Mouse (Mus musculus): Measurements from ENCODE around the gene Isg15. TPM values are rescaled to one million over a fixed set of nuclear protein-coding genes. Genes with fewer than 3 reads are reported as not detected.

Isg15 gene
- polyA plus RNA-seq, 1 experiment from 2014 or later = 1.8 TPM

- H3K36me3 ChIP-seq (ENCODE audit: control insufficient read depth, insufficient read depth, low read length) = peaks cover 3% of the 10 kb centered on the region; the same call in 1 of the 2 replicates
- no peak overlapping the region for H3K4me2 ChIP-seq (ENCODE audit: low read length)
- H3K9ac ChIP-seq (ENCODE audit: low read depth, low read length) = no peak overlapping the region
- H3K4me3 ChIP-seq (ENCODE audit: low read length) = no peak overlapping the region
- 53% methylated on average over 5 of the region's 5 CpGs for WGBS
- ATAC-seq = no peak
- H3K4me1 ChIP-seq (ENCODE audit: control insufficient read depth, insufficient read depth, low read depth, low read length) = peaks cover 42% of the 10 kb centered on the region
- no peaks in the 10 kb centered on the region for H3K27me3 ChIP-seq (replicated peaks; ENCODE audit: control insufficient read depth, insufficient read depth, low read length)
- H3K9me3 ChIP-seq (ENCODE audit: control insufficient read depth, low read length) = no peaks in the 10 kb centered on the region
- H3K27ac ChIP-seq (ENCODE audit: low read depth, low read length) = no peak overlapping the region
Measured at GRCm38 (mm10) chr4:156193906-156194305, 6.7 kb downstream of the Isg15 start.

DNA sequence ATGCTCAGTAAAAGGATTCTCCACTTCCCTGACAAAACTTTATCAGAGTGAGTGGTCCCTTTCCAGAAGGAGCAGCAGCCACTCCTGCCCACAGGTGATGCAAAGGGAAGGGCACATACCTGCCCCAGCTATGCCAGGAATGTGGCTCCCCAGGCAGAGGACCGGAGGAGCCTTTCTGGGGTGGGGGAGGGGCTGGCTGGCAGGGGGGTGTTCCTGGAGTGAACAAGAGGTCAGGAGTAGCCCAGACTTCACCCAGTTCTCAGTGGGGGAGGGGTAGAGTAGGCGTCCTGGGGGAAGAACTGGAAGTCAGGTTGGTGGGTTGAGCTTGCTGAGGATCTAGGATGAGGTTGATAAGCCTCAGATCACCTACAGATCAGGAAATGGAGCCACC is 7.4 kb downstream of the Isg15 start:
- Histone ChIP-seq H3K9me3 (ENCODE audit: control insufficient read depth, low read length) (no peaks in the 10 kb centered on the region), H3K36me3 (ENCODE audit: control insufficient read depth, insufficient read depth, low read length) (peaks cover 3% of the 10 kb centered on the region; the same call in 1 of the 2 replicates), H3K4me1 (ENCODE audit: control insufficient read depth, insufficient read depth, low read depth, low read length) (peaks cover 50% of the 10 kb centered on the region), H3K9ac (ENCODE audit: low read depth, low read length) (no peak overlapping the region), H3K4me3 (ENCODE audit: low read length) (no peak overlapping the region), H3K27ac (ENCODE audit: low read depth, low read length) (no peak overlapping the region), H3K4me2 (ENCODE audit: low read length) (no peak overlapping the region), H3K27me3 (replicated peaks; ENCODE audit: control insufficient read depth, insufficient read depth, low read length) (no peaks in the 10 kb centered on the region)
- ATAC-seq = no peak
- WGBS = 16% methylated on average over 2 of the region's 2 CpGs

DNA sequence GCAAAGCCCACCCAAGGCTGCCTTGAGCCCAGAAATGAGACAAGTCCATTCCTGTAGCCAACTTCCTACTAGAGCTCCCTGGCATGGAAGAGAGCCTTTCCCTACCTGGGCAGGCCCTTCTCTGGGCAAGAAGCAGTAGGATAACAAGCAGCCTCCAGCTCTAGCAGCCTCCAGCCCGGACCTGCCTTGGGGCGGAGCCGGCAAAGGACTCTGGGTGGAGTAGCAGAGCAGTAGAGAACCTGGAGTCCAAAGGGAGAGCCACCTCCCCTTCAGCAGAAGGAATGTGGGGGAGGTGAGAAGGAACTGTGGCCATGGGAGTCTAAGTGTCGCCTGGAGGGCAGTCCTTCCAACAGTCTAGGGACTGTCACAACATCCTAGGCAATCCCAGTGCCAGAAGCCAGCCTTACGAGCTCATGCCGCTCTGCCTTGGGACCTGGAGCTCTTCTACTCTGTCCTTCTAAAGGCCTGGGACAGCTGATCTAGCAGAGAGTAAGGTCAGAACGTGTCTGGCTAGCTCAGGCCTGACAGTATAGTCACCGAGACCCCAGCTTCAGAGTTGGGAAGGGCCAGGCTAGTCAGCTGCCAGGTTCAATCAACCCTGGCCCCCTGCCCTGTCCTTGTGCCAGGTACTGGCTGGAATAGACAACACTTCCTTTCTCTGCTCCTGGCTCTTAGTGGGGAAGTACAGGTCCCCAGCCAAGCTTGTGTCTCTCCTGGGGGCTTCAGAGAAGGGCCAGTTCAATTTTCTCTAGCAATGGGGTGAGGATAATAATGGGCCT is 8.0 kb downstream of the Isg15 start:
- H3K9ac ChIP-seq (ENCODE audit: low read depth, low read length) = peak overlapping the region; percentile 25
- peak; percentile 38; the same call in 1 of the 2 replicates for ATAC-seq
- no peak overlapping the region for H3K4me3 ChIP-seq (ENCODE audit: low read length)
- 50% methylated on average over 8 of the region's 8 CpGs for WGBS
- peaks cover 54% of the 10 kb centered on the region for H3K4me1 ChIP-seq (ENCODE audit: control insufficient read depth, insufficient read depth, low read depth, low read length)
- H3K27ac ChIP-seq (ENCODE audit: low read depth, low read length) = peak overlapping the region; percentile 60
- no peaks in the 10 kb centered on the region for H3K27me3 ChIP-seq (replicated peaks; ENCODE audit: control insufficient read depth, insufficient read depth, low read length)
- H3K9me3 ChIP-seq (ENCODE audit: control insufficient read depth, low read length) = no peaks in the 10 kb centered on the region
- peaks cover 3% of the 10 kb centered on the region; the same call in 1 of the 2 replicates for H3K36me3 ChIP-seq (ENCODE audit: control insufficient read depth, insufficient read depth, low read length)
- H3K4me2 ChIP-seq (ENCODE audit: low read length) = peak overlapping the region; percentile 2

- peak overlapping the region; percentile 30; the same call in 1 of the 2 replicates for H3K9ac ChIP-seq (ENCODE audit: low read depth, low read length)
- peak; percentile 21 for ATAC-seq
Measured at GRCm38 (mm10) chr4:156188811-156189323, 11.8 kb downstream of the Isg15 start.

DNA sequence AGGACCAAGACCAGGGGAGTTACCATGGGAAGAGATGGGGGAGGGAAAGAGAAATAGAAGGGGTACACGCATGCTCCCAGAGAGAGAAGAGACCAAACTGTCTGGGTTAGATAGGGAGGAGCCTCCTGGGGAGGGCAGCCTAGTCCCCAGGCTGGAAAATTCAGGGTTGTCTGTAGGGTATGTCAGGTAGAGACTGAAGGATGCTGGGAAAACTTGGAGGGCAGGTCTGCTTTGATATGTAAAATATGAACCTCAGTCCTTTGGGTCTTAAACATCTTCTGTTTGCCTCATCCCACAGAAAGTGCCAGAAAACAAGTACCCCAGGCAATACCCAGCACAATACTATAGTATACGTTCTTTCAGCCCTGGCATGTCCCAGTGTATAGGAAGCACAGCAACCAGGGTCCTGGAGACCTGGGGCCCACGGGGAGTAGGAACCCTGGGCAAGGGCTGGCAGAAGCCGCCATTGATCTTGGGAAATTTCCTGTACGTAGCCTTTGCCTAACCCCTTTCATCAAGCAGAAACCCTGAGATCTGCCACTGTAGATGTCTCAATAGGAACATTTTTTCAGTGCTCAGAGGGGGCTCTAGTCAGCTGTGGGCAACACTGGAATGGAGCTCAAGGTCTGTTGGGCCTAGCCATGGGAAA is 12.3 kb downstream of the Isg15 start:
- H3K27me3 ChIP-seq (replicated peaks; ENCODE audit: control insufficient read depth, insufficient read depth, low read length) = no peaks in the 10 kb centered on the region
- ATAC-seq = no peak
- no peak overlapping the region; the same call in 1 of the 2 replicates for H3K4me2 ChIP-seq (ENCODE audit: low read length)
- no peak overlapping the region for H3K4me3 ChIP-seq (ENCODE audit: low read length)
- peak overlapping the region; percentile 51 for H3K27ac ChIP-seq (ENCODE audit: low read depth, low read length)
- peaks cover 3% of the 10 kb centered on the region; the same call in 1 of the 2 replicates for H3K36me3 ChIP-seq (ENCODE audit: control insufficient read depth, insufficient read depth, low read length)
- 31% methylated on average over 5 of the region's 5 CpGs for whole genome bisulfite sequencing
- peak overlapping the region; percentile 3; the same call in 1 of the 2 replicates for H3K9ac ChIP-seq (ENCODE audit: low read depth, low read length)
- peaks cover 69% of the 10 kb centered on the region for H3K4me1 ChIP-seq (ENCODE audit: control insufficient read depth, insufficient read depth, low read depth, low read length)
- no peaks in the 10 kb centered on the region for H3K9me3 ChIP-seq (ENCODE audit: control insufficient read depth, low read length)

More at GRCm38 (mm10) chr4:156188811-156189323, 11.8 kb downstream of the Isg15 start:
- H3K4me2 ChIP-seq (ENCODE audit: low read length) = peak overlapping the region; percentile 30
- 8% methylated on average over 6 of the region's 6 CpGs for WGBS
- H3K27ac ChIP-seq (ENCODE audit: low read depth, low read length) = peak overlapping the region; percentile 51
- no peak overlapping the region for H3K4me3 ChIP-seq (ENCODE audit: low read length)
- peaks cover 70% of the 10 kb centered on the region for H3K4me1 ChIP-seq (ENCODE audit: control insufficient read depth, insufficient read depth, low read depth, low read length)
- H3K27me3 ChIP-seq (replicated peaks; ENCODE audit: control insufficient read depth, insufficient read depth, low read length) = no peaks in the 10 kb centered on the region
- H3K36me3 ChIP-seq (ENCODE audit: control insufficient read depth, insufficient read depth, low read length) = peaks cover 3% of the 10 kb centered on the region; the same call in 1 of the 2 replicates
- no peaks in the 10 kb centered on the region for H3K9me3 ChIP-seq (ENCODE audit: control insufficient read depth, low read length)

- ATAC-seq = peak; percentile 47
- peak overlapping the region; percentile 83 for H3K9ac ChIP-seq (ENCODE audit: low read depth, low read length)
- no peaks in the 10 kb centered on the region for H3K9me3 ChIP-seq (ENCODE audit: control insufficient read depth, low read length)
- peaks cover 80% of the 10 kb centered on the region for H3K4me1 ChIP-seq (ENCODE audit: control insufficient read depth, insufficient read depth, low read depth, low read length)
- H3K27me3 ChIP-seq (replicated peaks; ENCODE audit: control insufficient read depth, insufficient read depth, low read length) = no peaks in the 10 kb centered on the region
- H3K4me2 ChIP-seq (ENCODE audit: low read length) = peak overlapping the region; percentile 71
- H3K36me3 ChIP-seq (ENCODE audit: control insufficient read depth, insufficient read depth, low read length) = peaks cover 3% of the 10 kb centered on the region; the same call in 1 of the 2 replicates
- 1% methylated on average over 31 of the region's 31 CpGs for WGBS
- H3K27ac ChIP-seq (ENCODE audit: low read depth, low read length) = peak overlapping the region; percentile 90
- H3K4me3 ChIP-seq (ENCODE audit: low read length) = peak overlapping the region; percentile 50
Measured at GRCm38 (mm10) chr4:156185950-156186850, 14.4 kb downstream of the Isg15 start.

GRCm38 (mm10) chr4:156185456-156185949 is 15.1 kb downstream of the Isg15 start:
- peak overlapping the region; percentile 71 for H3K4me2 ChIP-seq (ENCODE audit: low read length)
- H3K4me1 ChIP-seq (ENCODE audit: control insufficient read depth, insufficient read depth, low read depth, low read length) = peaks cover 80% of the 10 kb centered on the region
- H3K9ac ChIP-seq (ENCODE audit: low read depth, low read length) = peak overlapping the region; percentile 83
- 35% methylated on average over 13 of the region's 13 CpGs for WGBS
- H3K27ac ChIP-seq (ENCODE audit: low read depth, low read length) = peak overlapping the region; percentile 90
- peak overlapping the region; percentile 50 for H3K4me3 ChIP-seq (ENCODE audit: low read length)
- peak; percentile 13 for ATAC-seq
- H3K27me3 ChIP-seq (replicated peaks; ENCODE audit: control insufficient read depth, insufficient read depth, low read length) = no peaks in the 10 kb centered on the region
- H3K9me3 ChIP-seq (ENCODE audit: control insufficient read depth, low read length) = no peaks in the 10 kb centered on the region
- peaks cover under 1% of the 10 kb centered on the region; the same call in 1 of the 2 replicates for H3K36me3 ChIP-seq (ENCODE audit: control insufficient read depth, insufficient read depth, low read length)

DNA sequence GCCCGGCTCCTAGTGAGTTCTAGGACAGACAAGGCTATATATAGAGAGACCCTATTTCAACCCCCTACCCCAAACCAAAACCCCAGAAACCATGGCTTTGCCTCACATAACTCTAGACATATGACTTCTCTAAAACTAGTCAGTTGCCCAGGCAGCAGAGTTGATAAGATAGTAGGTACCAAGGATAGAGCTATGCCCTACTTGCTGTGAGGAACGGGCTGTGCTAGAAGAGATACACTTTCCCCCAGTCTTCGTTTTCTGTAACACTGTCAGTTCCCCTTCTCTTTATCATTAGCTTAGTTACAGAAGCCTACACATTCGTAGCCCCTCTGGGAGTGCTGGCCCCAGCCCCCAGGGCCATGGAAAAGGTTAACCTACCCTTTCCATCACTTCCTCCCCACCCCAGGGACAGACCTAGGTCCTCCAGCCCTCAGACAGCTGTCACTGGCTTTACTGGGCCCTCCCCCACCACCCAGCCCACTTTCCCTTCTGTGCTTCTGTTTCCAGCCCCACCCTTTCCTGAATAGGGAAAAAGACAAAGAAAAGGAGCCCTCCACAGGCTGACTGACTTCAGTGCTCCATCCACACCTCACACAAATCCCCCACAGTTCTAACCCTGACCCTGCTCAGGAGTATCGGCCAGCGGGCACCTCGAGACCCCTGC is 16.2 kb downstream of the Isg15 start:
- no peaks in the 10 kb centered on the region for H3K9me3 ChIP-seq (ENCODE audit: control insufficient read depth, low read length)
- 65% methylated on average over 7 of the region's 7 CpGs for WGBS
- peaks cover 75% of the 10 kb centered on the region for H3K4me1 ChIP-seq (ENCODE audit: control insufficient read depth, insufficient read depth, low read depth, low read length)
- H3K9ac ChIP-seq (ENCODE audit: low read depth, low read length) = peak overlapping the region; percentile 83
- ATAC-seq = peak; percentile 10; the same call in 1 of the 2 replicates
- peak overlapping the region; percentile 90 for H3K27ac ChIP-seq (ENCODE audit: low read depth, low read length)
- peaks cover under 1% of the 10 kb centered on the region; the same call in 1 of the 2 replicates for H3K36me3 ChIP-seq (ENCODE audit: control insufficient read depth, insufficient read depth, low read length)
- peak overlapping the region; percentile 50 for H3K4me3 ChIP-seq (ENCODE audit: low read length)
- H3K4me2 ChIP-seq (ENCODE audit: low read length) = peak overlapping the region; percentile 71
- H3K27me3 ChIP-seq (replicated peaks; ENCODE audit: control insufficient read depth, insufficient read depth, low read length) = no peaks in the 10 kb centered on the region

Data from hindbrain, embryonic 16.5 days (tissue).